Mouse (Mus musculus) adipocyte (in vitro differentiated cells): Measurements from ENCODE around the gene Defa34.
"Not testable (repeated sequence)": the region's sequence is repeated elsewhere in the genome, so short reads cannot be mapped to it uniquely, and the experiment has no call there.

Experiments
- DNase-seq: peaks from one replicate; pipeline ENCODE4 v3.0.0-alpha.2; 2016; ENCODE audit warnings: low spot score

The Defa34 gene

DNA sequence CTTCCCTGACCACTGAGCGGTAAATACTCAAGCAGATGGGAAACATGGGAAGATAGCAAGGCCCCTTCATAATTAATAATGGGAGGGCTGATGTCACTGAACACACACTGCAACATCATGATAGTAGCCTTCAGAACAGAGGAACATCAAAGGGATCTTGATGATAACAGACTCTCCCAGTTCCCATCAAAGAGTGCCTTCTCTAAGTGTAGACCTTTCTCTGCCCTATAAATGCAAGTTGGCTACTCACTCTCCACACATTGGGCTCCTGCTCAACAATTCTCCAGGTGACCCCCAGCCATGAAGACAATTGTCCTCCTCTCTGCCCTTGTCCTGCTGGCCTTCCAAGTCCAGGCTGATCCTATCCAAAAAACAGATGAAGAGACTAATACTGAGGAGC is at the start of gene Defa34:
Gene Defa34 (plus strand): TSS at position 301 of the 400 bp plus-strand sequence.
- DNase-seq, result not testable (repeated sequence)

DNA sequence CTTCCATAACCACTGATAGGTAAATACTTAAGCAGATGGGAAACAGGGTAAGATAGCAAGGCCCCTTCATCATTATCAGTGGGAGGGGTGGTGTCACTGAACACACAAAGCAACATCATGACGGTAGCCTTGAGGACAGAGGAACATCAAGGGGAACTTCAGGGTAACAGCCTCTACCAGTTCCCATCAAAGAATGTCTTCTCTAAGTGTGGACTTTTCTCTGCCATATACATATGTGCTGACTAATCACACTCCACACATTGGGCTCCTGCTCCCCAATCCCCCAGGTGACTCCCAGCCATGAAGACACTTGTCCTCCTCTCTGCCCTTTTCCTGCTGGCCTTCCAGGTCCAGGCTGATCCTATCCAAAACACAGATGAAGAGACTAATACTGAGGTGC is 47.7 kb upstream of the Defa34 start, which contains the start of gene Defa26:
Gene Defa26 (plus strand): TSS at position 301 of the 400 bp plus-strand sequence.
- DNase-seq, result not testable (repeated sequence)

DNA sequence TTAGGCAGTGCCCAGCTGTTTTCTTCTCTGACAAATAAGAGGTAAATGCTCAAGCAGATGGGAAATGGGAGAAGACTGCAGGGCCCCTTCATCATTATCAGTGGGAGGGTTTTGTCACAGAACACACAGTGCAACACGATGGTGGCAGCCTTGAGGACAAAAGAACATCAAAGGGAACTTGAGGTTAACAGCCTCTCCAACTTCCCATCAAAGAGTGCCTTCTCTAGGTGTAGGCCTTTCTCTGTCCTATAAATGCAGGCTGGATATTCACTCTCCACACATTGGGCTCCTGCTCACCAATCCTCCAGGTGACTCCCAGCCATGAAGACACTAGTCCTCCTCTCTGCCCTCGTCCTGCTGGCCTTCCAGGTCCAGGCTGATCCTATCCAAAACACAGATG is 10.1 kb upstream of the Defa34 start, which contains the start of gene Defa17:
Gene Defa17 (plus strand): TSS at position 301 of the 400 bp plus-strand sequence.
- DNase-seq, result not testable (repeated sequence)

DNA sequence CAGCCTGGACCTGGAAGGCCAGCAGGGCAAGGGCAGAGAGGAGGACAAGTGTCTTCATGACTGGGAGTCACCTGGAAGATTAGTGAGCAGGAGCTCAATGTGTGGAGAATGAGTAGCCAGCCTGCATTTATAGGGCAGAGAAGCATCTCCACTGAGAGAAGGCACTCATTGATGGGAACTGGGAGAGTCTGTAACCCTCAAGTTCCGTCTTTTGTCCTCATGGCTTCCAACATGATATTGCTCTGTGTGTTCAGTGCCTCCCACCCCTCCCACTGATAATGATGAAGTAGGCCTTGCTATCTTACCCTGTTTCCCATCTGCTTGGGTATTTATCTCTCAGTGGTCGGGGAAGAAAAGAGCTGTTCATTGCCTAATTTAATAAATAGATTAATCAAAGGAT is 37.9 kb downstream of the Defa34 start, which contains the start of gene AY761184:
Gene AY761184 (minus strand): TSS at position 101 of the 400 bp plus-strand sequence.
- DNase-seq, result not testable (repeated sequence)
